Mouse (Mus musculus) intestine, postnatal 0 days (tissue): ENCODE measurements at regions not wholly inside any gene's neighbourhood (a gene's known extent, or its start where the extent isn't known, plus 50 kb on each side); places are given as distances from the start of the nearest gene placed in this dataset.

Source experiments
- ATAC-seq: fragments of 200-750 bp; cut with Nextera tagmentation; 2 replicates; pipeline ENCODE4 v1.8.0; 2017; ENCODE audit warnings: mild to moderate bottlenecking, moderate TSS enrichment, moderate library complexity
- H3K27ac ChIP-seq: fragments of 300-500 bp; sonication (generic); 2 replicates; pipeline ENCODE4 v1.5.1; 2014; ENCODE audit warnings: mild to moderate bottlenecking, low read depth, low read length, moderate library complexity
- H3K27me3 ChIP-seq: fragments of 300-500 bp; sonication (generic); replicated peaks from 2 replicates; pipeline ENCODE4 v1.6.1; 2014; ENCODE audit warnings: low read length, mixed read lengths; ENCODE audit not compliant: control insufficient read depth, insufficient read depth
- H3K36me3 ChIP-seq: fragments of 300-500 bp; sonication (generic); 2 replicates; pipeline ENCODE4 v1.6.1; 2014; ENCODE audit warnings: mild to moderate bottlenecking, moderate library complexity; ENCODE audit not compliant: control insufficient read depth, insufficient read depth
- H3K4me1 ChIP-seq: fragments of 300-500 bp; sonication (generic); replicated peaks from 2 replicates; pipeline ENCODE4 v1.6.1; 2014; ENCODE audit warnings: antibody characterized with exemption, low read length, mixed read lengths; ENCODE audit not compliant: control insufficient read depth, insufficient read depth
- H3K4me2 ChIP-seq: fragments of 300-500 bp; sonication (generic); replicated peaks from 2 replicates; pipeline ENCODE4 v1.6.1; 2014; ENCODE audit warnings: low read depth, mild to moderate bottlenecking, moderate library complexity
- H3K4me3 ChIP-seq: fragments of 300-500 bp; sonication (generic); 2 replicates; pipeline ENCODE4 v1.5.1; 2014; ENCODE audit warnings: low read depth, low read length
- H3K9ac ChIP-seq: fragments of 300-500 bp; sonication (generic); 2 replicates; pipeline ENCODE4 v1.6.1; 2014; ENCODE audit warnings: mild to moderate bottlenecking, low read depth, low read length
- H3K9me3 ChIP-seq: fragments of 300-500 bp; sonication (generic); 2 replicates; pipeline ENCODE4 v1.6.1; 2016; ENCODE audit warnings: mixed run types; ENCODE audit not compliant: control insufficient read depth
- CTCF ChIP-seq: sonication (generic); IDR thresholded peaks from 2 replicates; pipeline ENCODE4 v1.5.1; 2016; ENCODE audit warnings: low read depth, mild to moderate bottlenecking, control low read depth, antibody characterized with exemption, moderate library complexity
- WGBS: fragments of 180-500 bp; shearing (Covaris S2); extraction: QIAGEN DNeasy Blood & Tissue Kit; methylation state at CpG from one replicate; pipeline ENCODE4 v1.1.7; 2014; 5-methylcytosine and 5-hydroxymethylcytosine counted together

DNA sequence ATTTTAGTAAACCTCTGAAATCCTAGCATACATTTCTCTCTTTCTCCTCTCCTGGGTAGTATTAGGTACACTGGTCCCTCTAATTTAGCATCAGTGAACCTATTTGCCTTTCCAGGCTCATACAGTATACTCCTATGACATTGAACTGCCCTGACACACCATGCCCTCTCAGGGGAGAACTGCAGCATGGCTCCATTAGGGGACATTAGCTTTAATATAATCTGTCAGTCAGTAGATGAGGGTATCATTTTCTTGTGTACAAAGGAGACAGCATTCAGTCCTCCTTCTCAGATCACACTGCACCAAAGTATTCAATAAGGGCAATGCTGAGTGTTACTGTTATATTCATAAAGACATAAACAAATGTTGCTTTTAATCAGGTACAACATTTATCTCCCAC is 278.8 kb upstream of the Ngly1 start:
- Histone ChIP-seq H3K9me3 (no peaks in the 10 kb centered on the region), H3K4me2 (no peak overlapping the region), H3K27ac (no peak overlapping the region), H3K4me3 (no peak overlapping the region), H3K36me3 (no peaks in the 10 kb centered on the region), H3K27me3 (no peaks in the 10 kb centered on the region), H3K9ac (no peak overlapping the region), H3K4me1 (no peaks in the 10 kb centered on the region)
- TF ChIP-seq CTCF, result no peak
- no peak for ATAC-seq

- no peak for ATAC-seq
- Histone ChIP-seq H3K4me2 (no peak overlapping the region), H3K4me3 (no peak overlapping the region), H3K27me3 (no peaks in the 10 kb centered on the region), H3K9ac (no peak overlapping the region), H3K4me1 (no peaks in the 10 kb centered on the region), H3K36me3 (no peaks in the 10 kb centered on the region), H3K9me3 (no peaks in the 10 kb centered on the region), H3K27ac (no peak overlapping the region)
- TF ChIP-seq CTCF, result no peak
Observed at GRCm38 (mm10) chr14:15970767-15971166, 278.3 kb upstream of the Ngly1 start.

DNA sequence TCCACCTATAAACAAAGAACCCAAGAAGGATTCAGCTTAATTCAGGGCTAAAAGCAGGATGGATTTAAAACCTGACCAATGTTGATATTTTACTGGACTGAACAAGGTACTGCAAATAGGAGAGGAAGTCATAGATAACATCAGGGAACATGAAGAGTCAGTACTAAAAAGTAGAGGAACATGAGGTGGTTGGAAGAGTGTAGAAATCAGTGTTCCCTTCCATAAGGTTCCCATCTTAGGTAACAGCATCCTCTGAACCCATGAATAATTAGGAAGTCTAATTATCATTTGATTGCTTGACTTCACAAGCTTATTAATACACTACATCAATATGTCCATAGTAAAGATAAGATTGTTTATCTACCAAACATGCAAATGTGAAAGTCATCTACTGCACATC is 277.8 kb upstream of the Ngly1 start:
- no peaks in the 10 kb centered on the region for H3K4me1 ChIP-seq
- ATAC-seq, result no peak
- no peaks in the 10 kb centered on the region for H3K27me3 ChIP-seq
- no peak overlapping the region for H3K4me3 ChIP-seq
- no peak overlapping the region for H3K9ac ChIP-seq
- H3K36me3 ChIP-seq, result no peaks in the 10 kb centered on the region
- H3K9me3 ChIP-seq, result no peaks in the 10 kb centered on the region
- H3K27ac ChIP-seq, result no peak overlapping the region
- no peak for TF ChIP-seq CTCF
- no peak overlapping the region for H3K4me2 ChIP-seq

- Histone ChIP-seq H3K4me1 (no peaks in the 10 kb centered on the region), H3K4me3 (no peak overlapping the region), H3K27me3 (no peaks in the 10 kb centered on the region), H3K27ac (no peak overlapping the region), H3K4me2 (no peak overlapping the region), H3K36me3 (no peaks in the 10 kb centered on the region), H3K9ac (no peak overlapping the region), H3K9me3 (no peaks in the 10 kb centered on the region)
- WGBS, result 98% methylated on average over 1 of the region's 1 CpGs
- TF ChIP-seq CTCF, result no peak
- no peak for ATAC-seq
Observed at GRCm38 (mm10) chr14:15977366-15977765, 271.7 kb upstream of the Ngly1 start.

DNA sequence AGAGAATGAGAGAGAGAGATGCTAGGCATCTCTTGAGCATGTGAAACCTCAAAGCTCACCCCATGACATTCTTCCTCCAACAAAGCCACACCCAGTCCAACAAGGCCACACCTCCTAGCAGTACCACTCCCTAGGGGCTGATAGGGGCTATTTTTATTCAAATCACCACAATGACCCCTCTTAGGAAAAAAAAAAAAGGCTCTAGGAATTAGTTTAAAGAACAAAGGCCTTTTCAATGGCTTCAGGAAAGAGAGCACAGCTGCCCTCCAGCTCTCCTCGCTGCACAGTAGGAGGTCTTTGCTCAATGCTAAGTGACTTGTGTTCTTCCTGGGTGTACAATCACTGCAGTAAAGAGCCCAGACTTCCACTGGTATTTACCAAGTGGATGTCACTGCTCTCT is 270.8 kb upstream of the Ngly1 start:
- Histone ChIP-seq H3K9ac (no peak overlapping the region), H3K4me2 (no peak overlapping the region), H3K9me3 (no peaks in the 10 kb centered on the region), H3K36me3 (no peaks in the 10 kb centered on the region), H3K4me1 (no peaks in the 10 kb centered on the region), H3K27me3 (no peaks in the 10 kb centered on the region), H3K4me3 (no peak overlapping the region), H3K27ac (no peak overlapping the region)
- no peak for ATAC-seq
- 12% methylated on average over 1 of the region's 1 CpGs for WGBS
- no peak for TF ChIP-seq CTCF

GRCm38 (mm10) chr14:16005409-16005808 is 243.7 kb upstream of the Ngly1 start:
- 77% methylated on average over 1 of the region's 1 CpGs for WGBS

GRCm38 (mm10) chr14:16006968-16007367 is 242.1 kb upstream of the Ngly1 start:
- Histone ChIP-seq H3K27ac (no peak overlapping the region), H3K9ac (no peak overlapping the region), H3K4me2 (no peak overlapping the region), H3K4me3 (no peak overlapping the region), H3K4me1 (no peaks in the 10 kb centered on the region), H3K9me3 (no peaks in the 10 kb centered on the region), H3K36me3 (no peaks in the 10 kb centered on the region), H3K27me3 (no peaks in the 10 kb centered on the region)
- whole genome bisulfite sequencing, result 79% methylated on average over 2 of the region's 2 CpGs
- ATAC-seq, result no peak
- TF ChIP-seq CTCF, result no peak

More at GRCm38 (mm10) chr14:16005409-16005808, 243.7 kb upstream of the Ngly1 start:
- Histone ChIP-seq H3K4me2 (no peak overlapping the region), H3K36me3 (no peaks in the 10 kb centered on the region), H3K4me3 (no peak overlapping the region), H3K4me1 (no peaks in the 10 kb centered on the region), H3K9ac (no peak overlapping the region), H3K27ac (no peak overlapping the region), H3K27me3 (no peaks in the 10 kb centered on the region), H3K9me3 (no peaks in the 10 kb centered on the region)
- no peak for TF ChIP-seq CTCF
- ATAC-seq, result no peak
